Mouse (Mus musculus): ENCODE measurements around the gene Lpin2. TPM values are rescaled to one million over a fixed set of nuclear protein-coding genes. Genes with fewer than 3 reads are reported as not detected.

The Lpin2 gene
- total and polyA plus RNA-seq, 2 experiments from 2014 or later: 8.5 to 22.2 TPM

DNA sequence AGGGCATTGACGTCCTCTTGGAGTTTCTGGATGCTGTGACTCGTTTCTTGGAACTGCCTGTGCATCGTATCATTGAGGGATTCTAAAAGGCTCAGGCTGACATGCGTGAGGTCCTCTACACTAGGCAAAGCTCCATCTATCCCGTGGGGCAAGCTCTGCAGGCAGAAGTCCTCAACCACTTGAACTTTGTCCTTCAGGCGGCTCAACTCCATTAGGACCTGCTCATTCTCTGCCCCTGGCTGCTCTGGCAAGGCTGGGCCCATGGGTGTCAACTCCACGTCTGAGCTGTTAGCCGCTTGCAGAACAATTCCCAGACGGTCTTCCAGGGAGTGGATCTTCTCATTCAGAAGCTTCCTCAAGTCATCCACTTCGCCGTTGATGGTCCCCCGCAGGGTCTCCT is 91.5 kb downstream of the Lpin2 start:
- no peak for TF ChIP-seq CTCF (IDR thresholded peaks at IDR 0.05; ENCODE audit: low read depth)
- no peak for TF ChIP-seq EP300 (IDR thresholded peaks at IDR 0.05; ENCODE audit: low read depth)
- DNase-seq (ENCODE audit: low spot score): no peak
- peaks cover 25% of the 10 kb centered on the region for H3K4me1 ChIP-seq (ENCODE audit: control insufficient read depth, insufficient read depth)
- no peaks in the 10 kb centered on the region; the same call in none of the 2 replicates for H3K36me3 ChIP-seq (replicated peaks; ENCODE audit: control insufficient read depth, insufficient read depth, low read length)
- no peak overlapping the region for H3K27ac ChIP-seq (ENCODE audit: low read depth)
- ATAC-seq (ENCODE audit: insufficient read depth, low read depth): no peak
- H3K9me3 ChIP-seq (replicated peaks; ENCODE audit: control insufficient read depth, low read length): no peaks in the 10 kb centered on the region
- no peaks in the 10 kb centered on the region for H3K27me3 ChIP-seq (ENCODE audit: control insufficient read depth, insufficient read depth, low read length)
- WGBS: 90% methylated on average over 12 of the region's 12 CpGs
- no peak overlapping the region for H3K4me3 ChIP-seq (ENCODE audit: low read depth, low read length)
- no peak overlapping the region for H3K4me2 ChIP-seq (ENCODE audit: low read depth, low read length)
- H3K9ac ChIP-seq (replicated peaks; ENCODE audit: low read depth, low read length): no peak overlapping the region

DNA sequence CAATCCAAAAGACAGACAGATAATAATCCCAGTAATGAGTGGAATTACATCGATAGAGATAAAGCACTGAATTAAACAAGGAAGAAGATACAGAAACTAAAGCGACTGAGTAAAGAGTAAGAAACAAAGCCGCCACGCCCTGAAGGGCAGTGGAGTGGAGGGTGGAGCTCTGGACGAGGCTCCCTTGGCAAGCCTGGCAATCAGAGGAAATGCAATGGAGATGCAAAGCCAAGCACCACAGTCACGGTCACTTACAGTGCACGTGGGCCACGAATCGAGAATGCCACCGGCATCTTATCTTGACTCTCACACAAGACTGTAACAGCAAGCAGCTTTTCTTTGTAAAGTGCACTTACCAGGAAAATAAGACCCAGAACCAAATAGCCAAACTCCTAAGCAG is 94.4 kb downstream of the Lpin2 start:
- Histone ChIP-seq H3K4me3 (ENCODE audit: low read depth, low read length) (no peak overlapping the region), H3K36me3 (replicated peaks; ENCODE audit: control insufficient read depth, insufficient read depth, low read length) (no peaks in the 10 kb centered on the region; the same call in none of the 2 replicates), H3K4me2 (ENCODE audit: low read depth, low read length) (no peak overlapping the region), H3K27ac (ENCODE audit: low read depth) (peak overlapping the region; percentile 30; the same call in 1 of the 2 replicates), H3K9me3 (replicated peaks; ENCODE audit: control insufficient read depth, low read length) (no peaks in the 10 kb centered on the region), H3K4me1 (ENCODE audit: control insufficient read depth, insufficient read depth) (peaks cover 8% of the 10 kb centered on the region), H3K9ac (replicated peaks; ENCODE audit: low read depth, low read length) (no peak overlapping the region), H3K27me3 (ENCODE audit: control insufficient read depth, insufficient read depth, low read length) (no peaks in the 10 kb centered on the region)
- 37% methylated on average over 10 of the region's 10 CpGs for WGBS
- TF ChIP-seq CTCF (IDR thresholded peaks at IDR 0.05; ENCODE audit: low read depth): no peak
- TF ChIP-seq EP300 (IDR thresholded peaks at IDR 0.05; ENCODE audit: low read depth): no peak
- ATAC-seq (ENCODE audit: insufficient read depth, low read depth) (peak; percentile 49; the same call in 1 of the 2 replicates), DNase-seq (ENCODE audit: low spot score) (peak; percentile 57)

DNA sequence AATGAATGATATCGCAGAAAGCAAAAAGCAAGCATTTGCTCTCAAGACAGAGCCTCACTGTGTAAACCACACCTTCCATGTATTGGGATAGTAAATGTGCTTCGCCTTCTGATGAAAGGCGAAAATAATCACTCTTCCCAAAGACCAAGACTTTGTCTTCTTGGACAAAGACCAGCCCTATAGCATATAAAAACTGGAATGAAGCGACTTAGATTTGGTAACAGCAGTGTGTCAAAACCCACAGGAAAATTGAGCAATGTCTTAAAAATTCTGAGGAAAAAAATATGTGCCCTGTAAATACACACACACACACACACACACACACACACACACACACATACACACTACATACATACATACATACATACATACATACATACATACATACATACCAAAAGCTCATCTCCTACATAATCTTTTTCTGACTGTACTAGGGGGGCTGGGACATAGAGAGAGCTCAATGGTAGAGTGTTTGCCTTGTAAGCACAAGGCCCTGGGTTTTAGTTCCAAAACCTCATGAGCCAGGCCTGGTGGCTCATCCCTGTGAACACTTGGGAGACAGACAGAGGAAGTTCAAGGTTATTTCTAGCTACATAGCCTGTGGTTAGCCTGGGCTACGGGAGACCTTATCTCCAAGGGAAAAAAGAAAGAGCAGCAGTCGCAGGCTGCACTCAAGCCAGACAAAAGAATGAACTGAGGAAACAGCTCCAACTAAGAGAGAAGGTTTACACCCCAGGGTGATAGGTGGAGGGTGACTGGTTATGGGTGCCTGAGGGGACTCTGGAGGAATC is 95.5 kb downstream of the Lpin2 start:
- Histone ChIP-seq H3K36me3 (replicated peaks; ENCODE audit: control insufficient read depth, insufficient read depth, low read length) (no peaks in the 10 kb centered on the region; the same call in none of the 2 replicates), H3K4me3 (ENCODE audit: low read depth, low read length) (no peak overlapping the region), H3K4me1 (ENCODE audit: control insufficient read depth, insufficient read depth) (peaks cover 11% of the 10 kb centered on the region), H3K27me3 (ENCODE audit: control insufficient read depth, insufficient read depth, low read length) (no peaks in the 10 kb centered on the region), H3K27ac (ENCODE audit: low read depth) (no peak overlapping the region), H3K9me3 (replicated peaks; ENCODE audit: control insufficient read depth, low read length) (no peaks in the 10 kb centered on the region), H3K4me2 (ENCODE audit: low read depth, low read length) (no peak overlapping the region), H3K9ac (replicated peaks; ENCODE audit: low read depth, low read length) (no peak overlapping the region)
- ATAC-seq (ENCODE audit: insufficient read depth, low read depth): no peak
- DNase-seq (ENCODE audit: low spot score): no peak
- WGBS: 72% methylated on average over 6 of the region's 6 CpGs
- TF ChIP-seq EP300 (IDR thresholded peaks at IDR 0.05; ENCODE audit: low read depth): no peak
- TF ChIP-seq CTCF (IDR thresholded peaks at IDR 0.05; ENCODE audit: low read depth): no peak

DNA sequence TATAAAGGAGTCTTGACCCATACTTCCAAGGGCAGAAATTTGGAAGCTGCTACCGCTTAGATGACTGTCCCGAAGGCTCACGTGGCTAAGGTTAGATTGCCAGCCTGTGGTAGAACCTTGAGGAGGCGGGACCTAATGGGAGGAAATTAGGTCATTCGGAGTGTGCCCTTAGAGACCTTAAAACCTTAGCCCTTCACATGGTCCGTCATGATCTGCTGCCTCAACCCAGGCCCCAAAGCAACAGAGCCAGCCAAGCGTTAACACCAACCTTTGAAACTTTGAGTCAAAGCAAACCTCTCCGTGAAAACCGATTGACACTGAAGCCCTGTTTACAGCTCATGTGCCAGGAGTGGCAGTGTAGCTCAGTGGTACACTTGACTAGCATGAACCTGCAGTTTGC is 100.4 kb downstream of the Lpin2 start:
- Histone ChIP-seq H3K9me3 (replicated peaks; ENCODE audit: control insufficient read depth, low read length) (no peaks in the 10 kb centered on the region), H3K4me1 (ENCODE audit: control insufficient read depth, insufficient read depth) (peaks cover 43% of the 10 kb centered on the region), H3K27ac (ENCODE audit: low read depth) (peak overlapping the region; percentile 47), H3K36me3 (replicated peaks; ENCODE audit: control insufficient read depth, insufficient read depth, low read length) (no peaks in the 10 kb centered on the region), H3K4me2 (ENCODE audit: low read depth, low read length) (no peak overlapping the region), H3K27me3 (ENCODE audit: control insufficient read depth, insufficient read depth, low read length) (no peaks in the 10 kb centered on the region), H3K4me3 (ENCODE audit: low read depth, low read length) (no peak overlapping the region), H3K9ac (replicated peaks; ENCODE audit: low read depth, low read length) (no peak overlapping the region)
- 82% methylated on average over 9 of the region's 9 CpGs for WGBS
- ATAC-seq (ENCODE audit: insufficient read depth, low read depth) (no peak), DNase-seq (ENCODE audit: low spot score) (no peak)
- no peak for TF ChIP-seq CTCF (IDR thresholded peaks at IDR 0.05; ENCODE audit: low read depth)
- TF ChIP-seq EP300 (IDR thresholded peaks at IDR 0.05; ENCODE audit: low read depth): no peak

DNA sequence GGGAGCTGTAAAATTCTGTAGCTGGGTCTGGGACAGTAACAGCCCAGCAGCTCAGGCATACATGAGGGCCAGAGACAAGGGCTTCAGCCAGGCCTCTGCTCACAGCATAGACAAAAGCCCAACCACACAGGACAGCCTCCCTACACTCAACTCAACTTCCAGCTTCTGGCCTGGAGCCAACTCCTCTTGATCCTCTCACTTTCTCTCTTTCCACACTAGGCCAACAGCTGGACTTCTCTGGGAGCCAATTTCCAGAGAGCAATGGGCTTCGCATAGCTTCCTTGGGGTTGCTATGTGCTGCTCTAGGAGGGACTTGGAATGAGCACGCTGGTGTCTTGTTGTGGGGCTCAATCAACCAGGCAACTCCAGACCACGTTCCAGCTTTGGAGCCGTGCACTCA is 100.9 kb downstream of the Lpin2 start:
- Histone ChIP-seq H3K4me2 (ENCODE audit: low read depth, low read length) (no peak overlapping the region), H3K36me3 (replicated peaks; ENCODE audit: control insufficient read depth, insufficient read depth, low read length) (no peaks in the 10 kb centered on the region), H3K9ac (replicated peaks; ENCODE audit: low read depth, low read length) (no peak overlapping the region), H3K27ac (ENCODE audit: low read depth) (peak overlapping the region; percentile 47), H3K4me1 (ENCODE audit: control insufficient read depth, insufficient read depth) (peaks cover 43% of the 10 kb centered on the region), H3K27me3 (ENCODE audit: control insufficient read depth, insufficient read depth, low read length) (no peaks in the 10 kb centered on the region), H3K4me3 (ENCODE audit: low read depth, low read length) (no peak overlapping the region), H3K9me3 (replicated peaks; ENCODE audit: control insufficient read depth, low read length) (no peaks in the 10 kb centered on the region)
- peak; percentile 60 for ATAC-seq (ENCODE audit: insufficient read depth, low read depth)
- WGBS: 28% methylated on average over 4 of the region's 4 CpGs
- TF ChIP-seq EP300 (IDR thresholded peaks at IDR 0.05; ENCODE audit: low read depth) (no peak), CTCF (IDR thresholded peaks at IDR 0.05; ENCODE audit: low read depth) (no peak)
- peak; percentile 89 for DNase-seq (ENCODE audit: low spot score)

Data from heart, postnatal 0 days (tissue).